Mouse (Mus musculus): ENCODE measurements around the gene Fgfbp1.

DNA sequence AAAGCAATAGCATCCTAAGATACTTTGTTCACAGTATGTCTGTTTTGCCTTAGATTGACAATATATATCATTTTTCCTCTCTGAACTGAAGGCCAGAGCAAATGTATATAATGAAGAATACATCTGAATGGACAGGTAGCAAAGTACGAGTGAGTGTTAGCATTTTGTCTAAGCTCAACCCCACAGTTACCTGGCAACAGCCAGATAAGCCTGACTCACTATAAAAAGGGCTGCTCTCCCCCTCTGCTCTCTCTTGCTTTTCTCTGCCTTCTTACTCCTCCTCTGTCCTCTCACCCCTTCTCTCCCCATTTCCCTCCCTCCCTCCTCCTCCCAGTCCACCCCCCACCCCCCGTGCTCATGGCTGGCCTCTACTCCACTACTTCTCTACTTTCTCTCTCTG lies 48.3 kb downstream of the Fgfbp1 start:
- TF ChIP-seq CTCF (IDR thresholded peaks at IDR 0.05; ENCODE audit: low read depth, low read length) (no peak), POLR2A (IDR thresholded peaks at IDR 0.05; ENCODE audit: borderline replicate concordance, low read depth, low read length) (no peak)
